Mouse (Mus musculus): ENCODE data around the gene Casd1. TPM values are rescaled to one million over a fixed set of nuclear protein-coding genes. Genes with fewer than 3 reads are reported as not detected.

The Casd1 gene
- 10 to 100 TPM; 45.9 to 51.0 (median 48.0) TPM for total RNA-seq (2022)

DNA sequence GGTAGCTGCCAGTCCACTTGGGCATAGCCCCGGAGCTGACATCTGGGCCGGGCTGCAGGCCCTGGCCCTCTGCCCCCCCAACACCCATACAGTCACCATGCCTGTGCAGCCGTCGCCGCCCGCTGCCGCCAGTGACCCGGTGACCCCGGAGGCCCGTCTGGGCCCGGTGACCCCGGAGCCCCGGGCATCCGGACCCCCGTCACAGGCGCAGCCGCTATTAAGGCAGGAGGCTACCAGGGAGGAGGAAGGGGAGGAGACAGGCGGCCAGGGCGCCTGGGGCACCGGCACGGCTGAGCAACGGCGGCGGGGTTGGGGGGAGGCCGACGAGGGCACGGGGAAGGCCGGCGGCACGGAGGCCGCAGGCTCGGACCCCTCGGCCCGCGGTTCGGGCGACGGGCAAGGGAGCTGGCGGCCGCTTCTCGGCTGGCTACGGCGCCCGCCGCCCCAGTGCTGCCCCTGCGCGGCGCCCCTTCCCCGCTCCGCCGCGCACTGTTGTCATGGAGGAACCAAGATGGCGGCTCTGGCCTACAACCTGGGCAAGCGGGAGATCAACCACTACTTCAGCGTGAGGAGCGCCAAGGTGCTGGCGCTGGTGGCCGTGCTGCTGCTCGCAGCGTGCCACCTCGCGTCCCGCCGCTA lies at the start of gene Casd1:
Casd1 (plus strand) TSS at position 182 of the 639 bp plus-strand sequence.
- DNase-seq (ENCODE audit: low spot score in 2 of 2): peak; percentile 18 to 52

DNA sequence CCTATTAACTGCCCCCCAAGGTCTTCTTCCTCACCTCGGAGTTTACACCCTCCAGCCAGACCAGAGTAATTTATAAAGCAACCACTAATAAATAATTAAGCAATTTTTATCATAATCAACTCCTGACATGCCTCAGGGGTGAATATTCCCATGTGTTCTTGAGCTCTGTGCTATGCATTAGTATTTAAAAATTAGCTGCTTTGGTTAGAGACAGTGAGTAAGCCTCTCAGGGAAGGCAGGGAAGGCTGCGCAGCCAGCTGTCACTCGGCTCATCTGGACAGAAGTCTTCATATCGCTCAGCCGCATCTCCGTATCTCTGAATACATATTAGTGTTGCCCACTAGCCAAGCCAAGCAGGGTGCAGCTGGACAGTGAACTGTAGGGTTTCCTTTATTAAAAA lies 45.3 kb upstream of the Casd1 start:
- no peak for DNase-seq (ENCODE audit: low spot score in 2 of 2)

DNA sequence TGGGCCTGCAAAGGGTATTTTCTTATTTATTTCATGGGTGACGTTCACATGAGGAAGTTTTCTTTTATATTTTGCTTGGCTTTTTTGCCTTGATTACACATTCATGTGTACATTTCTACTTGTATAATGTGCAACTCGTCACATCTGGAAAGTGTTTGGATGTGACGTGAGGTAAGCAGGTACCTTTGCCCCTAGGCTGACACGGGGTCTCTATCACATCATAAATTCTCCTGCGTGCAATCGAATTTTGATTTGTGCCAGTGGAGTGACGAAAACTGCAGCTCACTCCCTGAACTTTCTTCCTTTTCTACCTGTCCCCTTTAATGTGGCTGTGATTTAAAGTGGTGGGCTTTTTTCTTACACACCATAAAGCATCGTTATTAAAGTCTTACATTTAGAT lies 43.6 kb upstream of the Casd1 start:
- DNase-seq (ENCODE audit: low spot score in 2 of 2): no peak

DNA sequence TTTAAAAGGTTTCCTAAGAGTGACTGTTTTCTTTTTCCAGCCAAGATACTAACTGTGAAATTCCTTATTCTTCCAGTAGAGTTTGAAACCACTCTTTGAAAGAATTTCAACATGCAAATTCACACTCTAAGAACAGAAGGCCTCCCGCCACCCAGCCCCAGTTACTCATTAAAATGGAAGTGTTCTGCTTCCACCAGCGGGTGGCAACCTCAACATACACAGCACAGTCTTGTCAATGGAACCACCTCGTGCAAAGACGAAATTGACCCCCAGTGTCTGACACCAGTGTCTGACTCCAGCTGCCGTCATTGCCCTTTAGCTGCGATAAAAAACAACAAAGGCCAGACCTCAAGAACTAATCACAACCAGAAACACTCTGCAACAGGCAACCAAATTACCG lies 43.0 kb upstream of the Casd1 start:
- DNase-seq (ENCODE audit: low spot score in 2 of 2): peak; percentile 13 to 21

DNA sequence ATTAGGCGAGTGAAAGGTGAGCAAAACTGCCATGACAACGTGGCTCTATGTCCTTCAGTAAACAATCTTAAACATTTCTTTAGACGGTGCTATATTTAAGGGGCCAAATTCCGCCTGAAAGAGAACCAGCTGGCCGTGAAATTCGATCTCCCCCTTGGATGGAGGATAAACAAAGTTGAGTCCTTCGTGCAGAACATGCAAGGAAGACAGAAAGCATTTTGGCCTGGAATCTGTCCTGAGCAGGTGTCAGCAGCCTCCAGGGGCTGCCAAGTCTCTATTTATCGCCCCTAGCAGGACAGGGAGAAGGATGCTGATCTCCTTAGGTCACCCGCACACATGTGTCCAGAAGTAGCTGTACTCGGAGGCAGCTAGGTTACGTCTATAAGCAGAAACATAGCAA lies 39.5 kb upstream of the Casd1 start:
- DNase-seq (ENCODE audit: low spot score in 2 of 2): no peak

DNA sequence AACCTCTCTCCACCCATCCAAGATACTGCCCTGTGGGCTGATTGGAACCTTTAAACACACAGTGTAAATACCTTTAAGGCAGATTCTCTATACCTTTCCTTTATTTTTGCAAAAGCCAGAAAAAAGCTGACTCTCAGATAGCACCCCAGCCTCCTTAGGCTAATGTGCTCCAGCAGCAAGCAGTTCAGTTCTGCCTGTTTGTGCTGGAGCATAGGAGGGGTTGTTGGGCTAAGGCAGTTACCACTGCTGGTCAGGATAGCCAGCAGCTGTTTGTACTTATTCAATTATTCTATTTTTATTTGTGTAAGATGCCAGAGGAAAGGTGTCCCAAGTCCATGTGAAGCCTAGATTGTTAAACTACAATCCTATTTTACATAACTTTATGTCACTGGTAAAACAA lies 39.0 kb upstream of the Casd1 start:
- DNase-seq (ENCODE audit: low spot score in 2 of 2): no peak

DNA sequence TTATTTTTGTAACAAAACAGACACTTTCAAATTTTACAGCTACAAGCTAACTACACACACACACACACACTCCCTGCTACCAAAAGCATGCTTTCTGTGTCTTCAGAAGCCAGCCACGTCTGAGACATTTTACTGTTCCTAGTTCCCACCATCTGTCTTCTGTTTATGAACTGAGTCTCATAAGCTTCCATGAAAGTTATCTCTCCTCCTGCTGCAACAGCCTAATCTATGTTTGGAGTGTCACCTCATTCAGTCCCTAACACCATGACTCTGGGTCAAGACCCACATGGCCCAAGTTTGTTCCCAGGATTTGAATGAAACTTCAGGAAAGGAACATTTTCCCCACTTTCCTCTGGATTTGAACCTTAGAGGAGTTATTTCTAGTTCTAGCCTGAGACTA lies 38.2 kb upstream of the Casd1 start:
- no peak for DNase-seq (ENCODE audit: low spot score in 2 of 2)

DNA sequence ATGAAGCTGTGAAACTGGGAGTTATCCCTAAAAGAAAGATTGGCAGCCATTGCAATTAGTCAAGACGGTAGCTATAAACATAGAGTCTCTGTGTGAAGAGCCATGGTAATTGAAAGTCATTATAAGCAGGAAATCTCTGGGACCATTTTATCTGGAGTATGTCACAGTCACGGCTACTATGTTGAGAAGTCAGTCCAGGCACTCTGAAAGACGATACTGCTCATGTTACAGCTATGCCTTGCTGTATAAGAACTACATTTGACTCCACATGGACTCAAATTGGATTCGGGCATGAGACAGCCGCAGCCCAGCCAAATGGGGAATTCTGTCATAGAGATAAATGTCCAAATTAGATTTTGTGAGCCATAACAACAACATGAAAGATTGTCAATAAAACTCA lies 37.2 kb upstream of the Casd1 start:
- no peak for DNase-seq (ENCODE audit: low spot score in 2 of 2)

DNA sequence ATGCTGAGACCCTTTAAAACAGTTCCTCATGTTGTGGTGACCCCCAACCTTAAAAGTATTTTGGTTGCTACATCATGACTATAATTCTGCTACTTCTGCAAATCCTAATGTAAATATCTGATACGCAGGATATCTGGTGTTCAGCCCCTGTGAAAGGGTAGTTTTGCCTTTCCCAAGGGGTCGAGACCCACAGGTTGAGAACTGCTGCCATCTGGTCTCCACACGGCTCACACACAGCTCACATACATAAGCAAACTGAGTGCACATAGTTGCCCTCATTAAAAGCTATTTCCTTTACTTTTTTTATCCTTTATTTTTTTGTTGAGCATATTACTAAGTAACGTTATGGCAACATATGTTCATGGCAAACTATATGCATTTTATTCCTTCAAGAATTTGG lies 30.2 kb upstream of the Casd1 start:
- DNase-seq (ENCODE audit: low spot score in 2 of 2): no peak

DNA sequence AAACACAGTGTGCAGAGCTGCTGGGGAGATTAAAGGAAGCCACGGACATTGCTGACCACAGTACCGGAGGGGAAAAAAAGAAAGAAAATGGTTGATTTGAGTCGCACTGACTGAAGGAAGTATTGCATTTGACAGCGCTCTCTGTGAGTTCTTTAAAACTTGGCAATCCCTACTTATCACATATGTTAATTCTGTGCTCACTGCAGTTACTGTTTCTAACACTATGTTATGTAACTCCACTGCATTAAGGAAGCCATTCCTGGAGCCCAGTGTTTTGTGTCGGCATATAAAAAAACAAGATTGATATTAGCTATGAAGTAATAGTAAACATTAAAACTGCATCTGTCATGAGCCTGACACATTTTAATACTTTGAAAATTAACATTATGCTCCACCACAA lies 22.9 kb upstream of the Casd1 start:
- DNase-seq (ENCODE audit: low spot score in 2 of 2): no peak

DNA sequence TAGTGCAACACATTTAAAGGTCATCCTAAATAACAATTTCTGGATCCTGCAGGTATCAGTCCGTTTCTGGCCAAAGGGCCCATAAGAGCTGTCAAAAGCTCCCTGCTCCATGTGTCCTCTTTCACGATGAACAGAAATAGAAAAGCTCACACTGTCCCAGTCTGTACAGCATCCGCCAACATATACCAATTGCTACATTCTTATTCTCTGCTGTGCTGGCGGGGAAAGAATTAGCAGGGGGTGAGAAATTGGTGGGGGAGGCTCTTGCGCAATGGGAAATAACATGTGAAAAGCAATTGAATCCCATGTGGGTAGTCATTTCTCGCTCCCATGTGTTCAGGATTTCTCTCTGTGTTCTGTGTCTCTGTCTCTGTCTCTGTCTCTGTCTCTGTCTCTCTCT lies 22.3 kb upstream of the Casd1 start:
- no peak for DNase-seq (ENCODE audit: low spot score in 2 of 2)

DNA sequence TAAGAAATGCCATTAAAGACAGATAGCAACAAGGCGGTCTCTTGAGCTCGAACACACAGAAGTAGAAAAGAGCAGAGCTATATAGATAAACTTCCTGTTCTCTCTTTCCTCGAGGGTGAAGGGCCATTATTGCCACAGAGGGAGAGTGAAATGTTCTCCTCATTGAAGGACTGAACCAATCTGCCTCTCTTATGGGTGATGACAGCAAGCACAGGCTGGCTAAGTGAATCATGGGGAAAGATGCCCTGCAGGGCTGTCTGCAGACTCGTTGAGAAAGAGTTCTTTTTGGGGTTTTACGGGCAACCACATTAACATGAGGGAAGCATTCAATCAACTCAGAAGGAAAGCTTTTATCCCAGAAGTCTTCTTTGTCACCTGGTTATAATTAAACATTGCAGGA lies 21.0 kb upstream of the Casd1 start:
- DNase-seq (ENCODE audit: low spot score in 2 of 2): no peak

DNA sequence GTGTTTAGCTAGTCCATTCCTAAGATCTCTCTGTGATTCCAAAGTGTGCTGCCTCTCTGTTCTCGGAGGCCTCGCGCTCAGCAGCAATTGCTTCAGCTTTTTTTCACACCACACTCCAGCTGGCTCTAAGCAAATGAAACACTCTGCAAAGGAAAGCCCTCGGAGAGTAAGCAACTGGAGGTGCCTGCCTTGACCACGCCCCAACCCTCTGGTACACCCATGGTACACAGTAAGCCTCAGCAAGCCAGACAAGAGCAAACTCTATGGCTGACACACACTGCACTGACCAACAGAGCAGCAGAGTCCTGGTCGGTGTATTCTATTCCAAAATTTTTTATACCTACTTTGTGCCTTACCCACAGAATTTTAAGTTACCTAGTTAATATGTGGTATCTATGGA lies 17.2 kb upstream of the Casd1 start:
- DNase-seq (ENCODE audit: low spot score in 2 of 2): no peak

DNA sequence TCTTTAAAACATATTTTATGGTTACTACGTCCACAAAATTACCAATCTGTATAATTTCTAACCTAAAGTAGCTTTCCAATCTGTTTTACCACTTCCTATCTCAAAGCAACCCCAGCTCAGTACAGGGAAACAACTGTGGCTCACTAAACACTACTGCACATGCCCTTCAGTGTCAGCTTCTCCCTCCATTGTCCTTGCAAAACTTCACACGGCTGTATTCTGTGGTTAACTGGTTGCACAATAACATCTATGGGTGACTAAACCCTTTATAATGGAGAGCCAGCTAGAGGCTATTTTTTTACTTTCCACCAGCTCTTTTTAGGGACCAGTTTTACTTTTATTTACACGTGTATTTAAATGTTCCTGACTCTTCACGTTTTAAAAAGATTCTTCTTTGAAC lies 12.7 kb upstream of the Casd1 start:
- no peak for DNase-seq (ENCODE audit: low spot score in 2 of 2)

DNA sequence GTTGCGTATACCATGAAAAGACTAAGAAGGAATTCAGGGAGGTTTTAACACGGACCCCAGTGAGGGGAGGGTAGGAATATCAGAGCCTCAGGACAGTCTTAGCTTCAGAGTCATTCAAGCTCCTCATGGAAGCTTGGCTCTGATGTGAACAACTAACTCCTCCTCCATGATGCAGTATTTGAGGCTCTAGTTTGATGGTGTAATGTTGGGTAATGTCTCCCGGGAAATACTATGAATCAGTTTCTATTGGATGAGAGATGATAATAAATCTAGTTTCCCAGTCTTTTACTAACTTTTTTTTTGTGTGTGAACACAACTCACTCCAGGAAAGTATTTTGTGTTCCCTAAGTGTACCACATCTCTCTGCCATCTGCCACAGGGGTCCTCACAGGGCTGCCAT lies 11.9 kb upstream of the Casd1 start:
- no peak for DNase-seq (ENCODE audit: low spot score in 2 of 2)

DNA sequence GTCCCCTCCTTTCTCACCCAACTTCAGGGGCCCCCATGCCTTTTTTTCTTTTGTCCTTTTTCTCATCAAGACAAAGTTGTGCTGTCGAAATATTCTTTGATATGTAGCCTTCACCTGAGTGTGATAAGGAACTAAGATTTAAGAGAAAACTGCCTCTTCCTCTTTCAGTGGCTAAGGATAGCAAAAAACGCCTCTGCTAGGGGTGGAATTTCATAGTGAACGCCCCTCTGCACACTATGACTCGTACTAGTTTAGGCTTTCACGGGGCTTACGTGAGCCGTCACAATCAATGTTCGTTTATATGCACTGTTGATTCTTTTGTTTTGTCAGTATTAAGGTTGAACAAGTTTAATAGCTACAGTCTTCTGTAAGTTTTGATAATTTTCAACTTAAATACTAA lies 10.6 kb upstream of the Casd1 start:
- DNase-seq (ENCODE audit: low spot score in 2 of 2): no peak

DNA sequence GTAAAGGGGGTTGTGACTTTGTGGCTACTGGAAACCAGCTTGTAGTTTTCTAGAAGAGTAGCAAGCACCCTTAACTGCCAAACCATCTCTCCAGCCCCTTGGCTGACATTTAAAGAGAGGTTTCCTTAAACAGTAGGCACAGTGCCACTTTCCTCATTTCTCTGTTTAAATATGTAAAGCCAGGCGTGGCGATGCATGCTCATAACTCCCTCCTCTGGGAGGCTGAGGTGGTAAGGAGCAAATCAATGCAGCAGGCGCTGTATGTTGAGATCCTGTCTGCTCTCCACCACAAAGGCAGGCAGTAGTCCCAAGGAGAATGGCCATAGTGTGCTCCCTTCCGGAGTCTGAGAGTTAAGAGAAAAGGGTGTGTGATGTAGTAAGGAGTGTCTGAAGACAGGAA lies 2.9 kb upstream of the Casd1 start:
- DNase-seq (ENCODE audit: low spot score in 2 of 2): no peak

DNA sequence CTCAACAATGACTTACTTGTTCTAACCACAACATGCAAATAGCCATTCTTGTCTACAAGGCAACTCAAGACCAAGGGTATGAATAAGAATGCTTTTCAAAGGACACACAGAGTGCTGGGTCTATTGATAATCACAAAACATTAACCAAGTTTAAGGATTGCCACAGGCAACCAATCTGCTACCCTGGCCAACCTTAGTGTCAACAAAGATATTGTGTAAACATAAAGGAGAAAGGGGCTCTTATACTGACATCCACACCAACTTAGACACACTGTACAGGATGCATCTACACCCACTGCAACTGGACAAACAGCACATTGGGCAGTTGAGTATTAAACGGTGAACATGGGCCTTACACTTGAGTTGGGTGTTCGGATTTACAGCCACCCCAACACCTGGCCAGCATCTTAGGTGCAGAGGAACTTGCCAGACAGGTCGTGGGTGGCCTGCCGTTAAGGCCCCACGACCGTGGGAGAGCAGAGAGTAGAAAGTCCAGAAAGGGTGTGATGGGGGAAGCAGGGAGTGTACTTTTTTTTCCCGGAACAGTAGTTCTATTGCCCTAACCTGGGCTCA lies 468 bp upstream of the Casd1 start:
- no peak for DNase-seq (ENCODE audit: low spot score in 2 of 2)

DNA sequence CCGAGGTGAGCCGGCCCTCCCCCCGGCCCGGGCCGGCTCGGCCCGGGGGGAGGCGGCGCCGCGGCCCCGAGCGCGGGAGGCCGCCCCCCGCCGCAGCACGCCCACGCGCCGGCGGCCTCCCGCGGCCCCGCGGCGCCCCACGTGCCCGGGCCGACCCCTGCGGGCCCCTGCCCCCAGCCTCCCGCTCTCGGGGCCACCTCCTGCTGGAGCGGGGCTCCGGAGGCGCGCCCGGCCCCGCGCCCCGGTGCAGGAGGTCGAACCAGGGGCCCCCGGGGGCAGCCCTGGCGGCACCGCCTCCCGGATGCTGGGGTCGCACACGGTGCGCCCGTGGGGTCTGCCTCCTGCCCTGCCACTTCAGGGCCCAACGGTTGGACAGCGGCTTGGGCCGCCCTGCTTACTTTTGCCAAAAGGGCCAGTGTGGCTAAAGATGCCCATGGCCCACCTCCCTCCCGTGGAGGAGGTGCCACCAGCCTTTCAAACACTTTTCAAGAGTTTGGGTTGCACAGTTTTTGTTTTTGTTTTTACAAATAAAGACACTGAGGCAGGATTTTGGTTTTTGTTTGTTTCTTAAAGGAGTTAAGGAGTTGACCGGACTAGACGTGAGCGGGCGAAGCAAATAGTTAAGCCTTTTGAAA lies 775 bp downstream of the Casd1 start:
- peak in 1 of 2 experiments; percentile 9 for DNase-seq (ENCODE audit: low spot score in 2 of 2)

DNA sequence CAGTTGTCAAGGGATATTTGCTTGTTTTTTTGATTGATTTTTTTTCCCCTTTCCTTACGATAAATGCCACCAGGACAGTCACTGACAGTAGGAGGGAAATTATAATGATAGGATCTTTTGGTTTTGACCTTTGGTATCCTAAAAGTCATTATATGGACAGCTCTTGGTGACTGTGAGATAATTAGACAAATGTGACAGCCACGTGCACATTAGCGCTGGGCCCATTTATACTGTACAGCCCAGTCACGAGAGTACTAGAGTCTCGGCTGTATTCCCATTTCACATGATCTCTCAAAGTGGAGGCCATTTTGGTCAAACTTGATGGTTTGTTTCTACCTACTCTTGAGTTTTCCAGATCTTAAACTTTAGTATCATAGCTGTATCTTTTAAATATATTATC lies 1.4 kb downstream of the Casd1 start:
- DNase-seq (ENCODE audit: low spot score in 2 of 2): no peak

DNA sequence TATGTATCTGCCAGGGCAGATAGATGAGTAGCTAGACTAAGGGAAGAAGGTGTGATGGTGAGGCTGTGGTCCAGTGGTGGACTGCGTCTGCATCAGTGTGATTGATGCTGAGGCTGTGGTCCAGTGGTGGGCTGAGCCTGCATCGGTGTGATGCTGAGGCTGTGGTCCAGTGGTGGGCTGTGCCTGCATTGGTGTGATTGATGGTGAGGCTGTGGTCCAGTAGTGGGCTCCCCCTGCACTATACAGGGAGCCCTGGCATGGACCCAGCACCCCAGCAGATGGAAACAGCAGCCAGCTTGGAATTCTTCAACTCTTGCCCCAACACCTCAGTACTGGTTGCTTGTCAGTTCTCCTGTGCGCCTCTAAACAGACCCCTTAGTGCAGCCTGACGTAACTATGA lies 5.8 kb downstream of the Casd1 start:
- DNase-seq (ENCODE audit: low spot score in 2 of 2): no peak

DNA sequence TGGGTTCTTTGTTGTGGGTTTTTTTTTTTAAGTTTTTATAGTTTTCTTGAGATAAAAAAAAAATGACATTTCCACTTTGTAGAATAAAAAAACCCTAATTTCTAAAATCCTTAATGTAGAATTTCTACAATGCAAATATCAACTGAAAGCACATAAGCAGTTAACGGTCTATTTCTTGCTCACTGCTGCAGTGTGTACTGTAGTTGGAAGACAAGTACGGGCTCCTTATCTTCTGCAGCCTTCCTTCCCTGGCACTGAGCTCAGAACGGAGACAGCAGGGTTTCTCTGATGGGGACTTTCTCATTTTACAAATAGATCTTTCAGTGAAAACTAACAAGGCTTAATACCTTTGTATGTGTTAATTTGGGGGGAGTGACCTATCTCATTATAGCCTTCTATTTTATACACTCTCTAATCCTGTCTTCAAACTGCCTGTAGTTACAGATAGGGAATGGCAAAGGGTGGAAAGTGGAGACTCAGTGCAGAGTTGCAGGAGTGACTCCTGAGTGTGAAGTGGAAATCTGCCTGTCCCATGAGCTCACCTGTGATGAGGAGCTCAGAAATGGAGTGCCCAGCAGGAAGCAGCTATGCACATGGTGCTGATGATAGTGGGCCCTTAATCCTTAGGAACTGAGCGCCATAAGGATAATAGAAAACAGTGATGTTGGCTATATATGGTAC lies 9.7 kb downstream of the Casd1 start:
- DNase-seq (ENCODE audit: low spot score in 2 of 2): no peak

DNA sequence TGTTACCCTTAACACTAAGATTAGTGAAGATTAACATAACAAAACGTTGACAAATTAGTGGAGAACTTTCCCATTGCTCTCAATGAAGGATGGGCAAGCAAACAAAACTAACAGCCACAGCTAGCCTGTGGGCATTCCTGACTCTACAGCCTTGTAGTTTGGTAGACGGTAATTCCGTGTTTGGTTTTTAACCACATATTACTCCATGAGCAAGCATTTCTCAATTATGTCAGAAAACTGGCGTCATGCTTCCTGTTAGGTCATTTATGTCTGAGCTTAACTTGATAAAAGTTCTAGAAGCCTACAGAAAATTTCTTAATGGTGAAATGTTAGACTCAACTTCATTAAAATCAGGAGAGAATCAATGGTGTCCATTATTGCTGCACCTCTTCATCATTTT lies 11.2 kb downstream of the Casd1 start:
- DNase-seq (ENCODE audit: low spot score in 2 of 2): no peak

All from layer of hippocampus, adult 8-10 months (tissue).